In genomic region chr1:38769920-38770319, GRCm38 (mm10) we compare ENCODE assay signal across 8 mouse cellular contexts.
A peak's percentile ranks its signal among the peaks of the same experiment; 100 is the strongest.
DNase-seq lines count a peak whose midpoint lies in the region; ATAC-seq and TF ChIP-seq lines count a peak whose summit lies in the region.

No protein-coding gene starts in this region.

- no peak overlapping the region for H3K27ac ChIP-seq in intestine, postnatal 0 days (ENCODE audit: low read depth, low read length)
- no peak overlapping the region for H3K27ac ChIP-seq in intestine, embryonic 16.5 days (ENCODE audit: low read length)
- peak overlapping the region; percentile 77 for H3K27ac ChIP-seq in limb, embryonic 12.5 days

- H3K9me3 ChIP-seq in intestine, postnatal 0 days (ENCODE audit: control insufficient read depth) = no peaks in the 10 kb centered on the region
- H3K9me3 ChIP-seq in intestine, embryonic 16.5 days (ENCODE audit: control insufficient read depth, low read length) = no peaks in the 10 kb centered on the region
- H3K9me3 ChIP-seq in limb, embryonic 12.5 days = peaks cover 4% of the 10 kb centered on the region; the same call in 1 of the 2 replicates

- no peak for ATAC-seq in intestine, postnatal 0 days
- ATAC-seq in intestine, embryonic 16.5 days = no peak
- no peak for ATAC-seq in limb, embryonic 12.5 days (ENCODE audit: insufficient number of reproducible peaks, insufficient read depth, low FRiP score, low TSS enrichment, low read depth)
- ATAC-seq in megakaryocyte-erythroid progenitor cell, adult 5-6 weeks (replicated peaks; ENCODE audit: low FRiP score, low TSS enrichment, poor library complexity, severe bottlenecking) = no peak

- no peak overlapping the region for H3K4me3 ChIP-seq in intestine, postnatal 0 days (ENCODE audit: low read depth, low read length)
- no peak overlapping the region for H3K4me3 ChIP-seq in intestine, embryonic 16.5 days (ENCODE audit: low read length)
- no peak overlapping the region for H3K4me3 ChIP-seq in limb, embryonic 12.5 days (replicated peaks)

- WGBS in intestine, postnatal 0 days = 37% methylated on average over 6 of the region's 6 CpGs
- 34% methylated on average over 6 of the region's 6 CpGs for WGBS in intestine, embryonic 16.5 days
- WGBS in limb, embryonic 12.5 days = 15% methylated on average over 6 of the region's 6 CpGs

- peak; percentile 21 for DNase-seq in MEL-GATA-1-ER (ENCODE audit: extremely low read depth, low read depth)
- peak; percentile 66 for DNase-seq in cerebellum, adult 9-10 months
- DNase-seq in gastrocnemius, postnatal 4 days (ENCODE audit: low spot score in 2 of 2) = peak; percentile 57 to 66
- DNase-seq in retina, postnatal 1 day = peak; percentile 68

- no peak overlapping the region for H3K9ac ChIP-seq in intestine, postnatal 0 days (ENCODE audit: low read depth, low read length)
- H3K9ac ChIP-seq in intestine, embryonic 16.5 days (ENCODE audit: low read depth, low read length) = no peak overlapping the region
- no peak overlapping the region for H3K9ac ChIP-seq in limb, embryonic 12.5 days (replicated peaks)

- no peak overlapping the region for H3K4me2 ChIP-seq in intestine, postnatal 0 days (replicated peaks; ENCODE audit: low read depth)
- H3K4me2 ChIP-seq in intestine, embryonic 16.5 days (ENCODE audit: low read depth, low read length) = no peak overlapping the region
- H3K4me2 ChIP-seq in limb, embryonic 12.5 days = no peak overlapping the region

- no peaks in the 10 kb centered on the region for H3K36me3 ChIP-seq in intestine, postnatal 0 days (ENCODE audit: control insufficient read depth, insufficient read depth)
- no peaks in the 10 kb centered on the region for H3K36me3 ChIP-seq in intestine, embryonic 16.5 days (ENCODE audit: control insufficient read depth, insufficient read depth, low read length)
- no peaks in the 10 kb centered on the region for H3K36me3 ChIP-seq in limb, embryonic 12.5 days

- no peaks in the 10 kb centered on the region for H3K4me1 ChIP-seq in intestine, postnatal 0 days (replicated peaks; ENCODE audit: control insufficient read depth, insufficient read depth, low read length)
- peaks cover 11% of the 10 kb centered on the region for H3K4me1 ChIP-seq in intestine, embryonic 16.5 days (ENCODE audit: control insufficient read depth, insufficient read depth, low read length)
- H3K4me1 ChIP-seq in limb, embryonic 12.5 days (replicated peaks) = peaks cover 44% of the 10 kb centered on the region

- no peaks in the 10 kb centered on the region for H3K27me3 ChIP-seq in intestine, postnatal 0 days (replicated peaks; ENCODE audit: control insufficient read depth, insufficient read depth, low read length)
- no peaks in the 10 kb centered on the region for H3K27me3 ChIP-seq in intestine, embryonic 16.5 days (replicated peaks; ENCODE audit: control insufficient read depth, insufficient read depth, low read length)
- no peaks in the 10 kb centered on the region for H3K27me3 ChIP-seq in limb, embryonic 12.5 days

- peak; percentile 67 for TF ChIP-seq CTCF in intestine, postnatal 0 days (IDR thresholded peaks at IDR 0.05; ENCODE audit: low read depth)
